Mouse (Mus musculus) liver, embryonic 14.5 days (tissue): ENCODE measurements around the gene Nptn. TPM values are rescaled to one million over a fixed set of nuclear protein-coding genes. Genes with fewer than 3 reads are reported as not detected.
"Not testable (repeated sequence)": the region's sequence is repeated elsewhere in the genome, so short reads cannot be mapped to it uniquely, and the experiment has no call there.

Source experiments
- ATAC-seq: fragments of 200-750 bp; cut with Nextera tagmentation; 2 replicates; pipeline ENCODE4 v1.8.0; 2017; ENCODE audit warnings: moderate number of reproducible peaks, mild to moderate bottlenecking, moderate library complexity; ENCODE audit not compliant: insufficient read depth
- DNase-seq, 3 experiments: peaks; one replicate each; pipeline ENCODE4 v3.0.0-alpha.2; 2012 to 2013; ENCODE audit warnings: low read depth in 3 of 3, low spot score in 3 of 3
- H3K27ac ChIP-seq: fragments of 300-500 bp; sonication (generic); 2 replicates; pipeline ENCODE4 v1.5.1; 2014; ENCODE audit warnings: moderate library complexity, mild to moderate bottlenecking, control low read depth, inconsistent platforms
- H3K27me3 ChIP-seq: fragments of 300-500 bp; sonication (generic); 2 replicates; pipeline ENCODE4 v1.6.1; 2014; ENCODE audit warnings: mild to moderate bottlenecking, low read length, moderate library complexity; ENCODE audit not compliant: control insufficient read depth, insufficient read depth
- H3K36me3 ChIP-seq: fragments of 300-500 bp; sonication (generic); replicated peaks from 2 replicates; pipeline ENCODE4 v1.6.1; 2014; ENCODE audit warnings: low read depth; ENCODE audit not compliant: control insufficient read depth, insufficient read depth
- H3K4me1 ChIP-seq, 2 experiments: fragments of 200-500 bp in 1 of 2; fragments of 300-500 bp in 1 of 2; sonication (generic) in 1 of 2; replicated peaks; 2 replicates each; pipeline ENCODE4 v1.6.1; 2012 to 2014; ENCODE audit warnings: antibody characterized with exemption in 1 of 2, inconsistent platforms in 1 of 2, low read length in 1 of 2; ENCODE audit not compliant: control insufficient read depth in 2 of 2, insufficient read depth in 2 of 2
- H3K4me2 ChIP-seq: fragments of 300-500 bp; sonication (generic); 2 replicates; pipeline ENCODE4 v1.6.1; 2014; ENCODE audit warnings: low read depth, mild to moderate bottlenecking, control low read depth, moderate library complexity
- H3K4me3 ChIP-seq, 2 experiments: fragments of 200-500 bp in 1 of 2; fragments of 300-500 bp in 1 of 2; sonication (generic) in 1 of 2; 2 replicates each; pipeline ENCODE4 v1.5.1; 2012 to 2014; ENCODE audit warnings: low read depth in 2 of 2, low read length in 2 of 2, mild to moderate bottlenecking in 2 of 2, control low read depth in 1 of 2, inconsistent platforms in 1 of 2, moderate library complexity in 1 of 2; ENCODE audit not compliant: insufficient read depth in 1 of 2
- H3K9ac ChIP-seq: fragments of 300-500 bp; sonication (generic); replicated peaks from 2 replicates; pipeline ENCODE4 v1.6.1; 2014; ENCODE audit warnings: mild to moderate bottlenecking, control low read depth, moderate library complexity
- H3K9me3 ChIP-seq: fragments of 300-500 bp; sonication (generic); 2 replicates; pipeline ENCODE4 v1.6.1; 2016; ENCODE audit warnings: low read length, mixed read lengths; ENCODE audit not compliant: control insufficient read depth
- CTCF ChIP-seq: IDR thresholded peaks from 2 replicates; pipeline ENCODE4 v1.5.1; 2016; ENCODE audit warnings: antibody characterized with exemption, low read depth, control low read depth
- EP300 ChIP-seq: IDR thresholded peaks from 2 replicates; pipeline ENCODE4 v1.6.1; 2016; ENCODE audit warnings: antibody characterized with exemption, low read depth
- WGBS: fragments of 180-500 bp; shearing (Covaris S2); extraction: QIAGEN DNeasy Blood & Tissue Kit; methylation state at CpG from one replicate; pipeline ENCODE4 v1.1.7; 2014; ENCODE audit not compliant: insufficient replicate concordance; 5-methylcytosine and 5-hydroxymethylcytosine counted together
- polyA plus RNA-seq, 2 experiments: library from polyadenylated mRNA; depleted of rRNA in 1 of 2; stranded (reverse) in 1 of 2; unstranded in 1 of 2; fragments of >200 nt; fragmentation: Nextera tagmentation in 1 of 2; extraction: Ambion mirVana in 1 of 2; gene quantifications; 2 replicates each; pipeline versions ENCODE4 v1.2.1 to v1.2.3; 2012 to 2014

The Nptn gene
- polyA plus RNA-seq, 2 experiments = 107 to 145 TPM

DNA sequence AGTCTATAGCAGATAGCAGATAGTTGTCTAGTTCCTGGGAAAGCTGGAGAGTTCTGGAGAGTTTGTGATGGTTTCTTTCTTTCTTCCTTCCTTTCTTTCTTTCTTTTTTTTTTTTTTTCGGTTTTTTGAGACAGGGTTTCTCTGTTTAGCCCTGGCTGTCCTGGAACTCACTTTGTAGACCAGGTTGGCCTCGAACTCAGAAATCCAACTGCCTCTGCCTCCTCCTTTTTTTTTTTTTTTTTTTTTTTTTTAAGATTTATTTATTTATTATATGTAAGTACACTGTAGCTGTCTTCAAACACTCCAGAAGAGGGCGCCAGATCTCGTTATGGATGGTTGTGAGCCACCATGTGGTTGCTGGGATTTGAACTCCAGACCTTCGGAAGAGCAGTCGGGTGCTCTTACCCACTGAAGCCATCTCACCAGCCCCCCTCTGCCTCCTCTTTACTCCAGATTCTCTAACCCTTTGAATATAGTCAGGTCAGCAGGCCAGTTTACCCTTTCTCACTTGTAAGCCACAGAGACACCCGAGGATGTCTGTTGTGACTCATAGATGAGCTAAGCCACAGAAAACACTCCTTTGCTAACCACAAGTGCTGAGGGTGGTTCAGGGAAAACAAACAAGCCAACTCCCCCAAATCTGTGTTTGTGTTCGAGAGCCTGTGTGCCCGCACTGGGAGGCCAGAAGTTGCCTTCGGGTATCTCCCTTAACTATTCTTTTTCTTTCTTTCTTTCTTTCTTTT lies 1.4 kb upstream of the Nptn start:
- H3K4me2 ChIP-seq, H3K36me3 ChIP-seq, H3K27me3 ChIP-seq, H3K27ac ChIP-seq, H3K9me3 ChIP-seq, H3K9ac ChIP-seq, DNase-seq, H3K4me3 ChIP-seq, ATAC-seq: not testable (repeated sequence)
- peak; percentile 43 for TF ChIP-seq CTCF
- H3K4me1 ChIP-seq = peaks cover 13 to 14% of the 10 kb centered on the region in 2 experiments
- WGBS = 60% methylated on average over 10 of the region's 10 CpGs

DNA sequence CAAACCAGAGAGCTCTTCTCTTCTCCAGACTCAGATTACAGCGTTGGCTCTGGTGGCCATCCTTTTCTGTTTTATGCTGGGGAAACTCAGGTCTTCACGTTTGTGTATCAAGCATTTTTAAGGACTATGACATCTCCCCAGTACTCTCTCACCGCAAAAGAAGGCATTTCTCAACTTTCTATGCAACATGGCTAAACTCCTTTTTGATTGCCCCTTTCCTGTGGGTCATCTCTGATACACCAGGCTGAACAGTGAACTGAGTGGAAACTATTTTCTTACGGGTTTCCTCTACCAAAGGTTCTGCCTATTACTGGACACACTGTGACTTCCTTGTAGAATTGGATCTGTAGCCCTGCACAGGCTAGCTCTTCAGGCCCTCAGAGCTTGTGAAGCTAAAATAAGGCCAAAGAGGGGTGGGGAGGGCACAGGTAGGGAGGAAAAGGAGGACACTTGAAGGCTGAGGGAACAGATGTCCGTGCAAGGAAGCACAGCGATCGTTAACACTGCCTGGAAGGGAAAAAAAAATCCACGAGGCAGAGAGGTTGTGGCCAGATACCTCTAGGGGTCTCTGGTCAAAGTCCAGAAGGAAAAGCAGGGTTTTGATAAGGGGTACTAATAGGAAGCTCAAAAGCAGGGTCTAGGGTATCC lies 633 bp upstream of the Nptn start:
- no peaks in the 10 kb centered on the region for H3K27me3 ChIP-seq
- 26% methylated on average over 8 of the region's 8 CpGs for WGBS
- peak overlapping the region; percentile 92 for H3K4me2 ChIP-seq
- H3K4me3 ChIP-seq = peak overlapping the region; percentile 48 to 50
- H3K27ac ChIP-seq = peak overlapping the region; percentile 75
- peak in 1 of 3 experiments; percentile 12 for DNase-seq
- TF ChIP-seq CTCF (no peak), EP300 (no peak)
- no peaks in the 10 kb centered on the region for H3K9me3 ChIP-seq
- peak overlapping the region; percentile 73 for H3K9ac ChIP-seq
- no peak; the same call in 1 of the 2 replicates for ATAC-seq
- H3K36me3 ChIP-seq = no peaks in the 10 kb centered on the region; the same call in 1 of the 2 replicates
- H3K4me1 ChIP-seq = peaks cover 13 to 14% of the 10 kb centered on the region in 2 experiments

DNA sequence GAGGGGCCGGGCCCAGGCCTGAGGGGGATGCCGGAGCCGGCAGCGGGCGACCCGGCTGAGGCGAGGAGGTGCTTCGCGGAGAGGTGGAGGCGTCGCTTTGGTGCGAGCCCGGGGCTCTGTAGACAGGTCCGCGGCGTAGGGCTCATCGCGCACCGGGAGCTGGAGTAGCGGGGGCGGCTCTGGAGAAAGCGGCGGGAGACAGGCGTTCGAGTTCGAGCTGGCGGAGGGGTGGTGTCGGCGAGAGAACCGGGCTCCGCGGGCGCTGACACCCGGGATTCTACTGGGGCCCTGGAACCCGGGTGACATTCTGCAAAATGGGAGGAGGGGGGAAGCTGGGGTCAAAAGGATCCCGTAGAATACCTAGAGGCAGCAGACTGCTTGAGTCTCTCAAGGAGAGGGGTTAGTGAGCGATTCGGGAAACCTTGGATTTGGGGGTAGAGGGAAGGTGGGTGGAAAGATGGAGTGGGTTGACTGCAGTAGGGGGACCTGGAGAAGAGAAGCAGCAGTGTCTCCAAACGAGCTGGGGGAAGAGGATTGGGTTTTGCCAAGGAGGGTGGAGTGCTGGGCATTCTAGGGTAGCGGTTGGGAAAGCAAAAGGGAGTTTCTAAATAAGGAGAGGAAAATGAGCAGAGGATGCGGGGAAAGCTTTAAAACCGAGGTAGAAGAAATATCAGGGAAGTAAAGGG lies 684 bp downstream of the Nptn start:
- ATAC-seq = peak; percentile 56
- peaks cover 13 to 14% of the 10 kb centered on the region in 2 experiments for H3K4me1 ChIP-seq
- peak overlapping the region; percentile 100 for H3K9ac ChIP-seq
- no peak for TF ChIP-seq EP300
- TF ChIP-seq CTCF = no peak
- peak overlapping the region; percentile 90 to 97 for H3K4me3 ChIP-seq
- peak overlapping the region; percentile 89 for H3K27ac ChIP-seq
- no peaks in the 10 kb centered on the region for H3K27me3 ChIP-seq
- DNase-seq = peak in 1 of 3 experiments; percentile 26
- no peaks in the 10 kb centered on the region for H3K9me3 ChIP-seq
- WGBS = under 1% methylated on average over 42 of the region's 42 CpGs
- peaks cover 2% of the 10 kb centered on the region for H3K36me3 ChIP-seq
- H3K4me2 ChIP-seq = peak overlapping the region; percentile 83

DNA sequence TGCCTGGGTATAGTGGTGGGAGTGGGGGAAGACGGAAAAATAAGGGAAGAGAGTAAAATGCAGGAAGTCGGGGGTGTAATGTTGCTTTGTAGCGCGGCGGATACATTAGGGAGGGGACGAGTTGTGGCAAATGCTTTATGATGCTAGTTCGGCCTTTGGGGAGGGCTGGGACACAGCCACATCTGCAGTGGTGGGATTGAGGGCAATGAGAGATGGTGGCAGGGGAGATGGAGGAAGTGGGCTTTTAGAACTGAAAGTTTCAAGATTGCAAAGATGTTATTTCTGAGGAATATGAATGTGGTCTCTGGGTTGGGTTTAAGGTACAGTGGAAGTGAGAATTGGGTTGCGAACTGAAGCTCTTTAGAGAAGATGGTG lies 1.2 kb downstream of the Nptn start:
- Histone ChIP-seq H3K9me3 (no peaks in the 10 kb centered on the region), H3K4me2 (peak overlapping the region; percentile 83), H3K27me3 (no peaks in the 10 kb centered on the region), H3K36me3 (peaks cover 5% of the 10 kb centered on the region), H3K4me1 (peaks cover 13 to 14% of the 10 kb centered on the region in 2 experiments), H3K27ac (peak overlapping the region; percentile 89), H3K4me3 (peak overlapping the region; percentile 90 to 97), H3K9ac (peak overlapping the region; percentile 100)
- no peak for TF ChIP-seq CTCF
- TF ChIP-seq EP300 = no peak
- WGBS = under 1% methylated on average over 8 of the region's 8 CpGs
- ATAC-seq = no peak
- DNase-seq = peak in 1 of 3 experiments; percentile 17

DNA sequence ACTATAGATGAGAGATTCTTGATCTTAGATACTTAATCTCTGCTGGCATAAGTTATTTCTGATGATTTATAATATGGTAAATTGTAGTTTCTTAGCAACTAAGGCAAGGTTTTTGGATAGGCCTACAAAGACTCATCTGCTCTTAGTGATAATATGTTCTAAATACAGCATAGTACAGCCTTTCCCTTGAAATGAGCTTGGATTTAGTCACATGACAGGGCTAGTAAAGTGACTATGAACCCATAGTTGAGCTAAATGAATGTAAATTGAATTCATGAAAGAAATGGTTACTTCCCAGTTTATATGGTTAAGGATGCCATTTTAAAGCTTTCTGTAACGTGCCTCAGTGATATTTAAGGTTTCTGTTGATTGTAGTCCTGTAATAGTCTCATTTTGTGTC lies 2.3 kb downstream of the Nptn start:
- WGBS = 81% methylated on average over 1 of the region's 1 CpGs
- Histone ChIP-seq H3K4me3 (peak overlapping the region in 1 of 2 experiments; percentile 90; a peak in 2 of 4 replicates), H3K9me3 (no peaks in the 10 kb centered on the region), H3K4me2 (peak overlapping the region; percentile 83), H3K27me3 (no peaks in the 10 kb centered on the region), H3K4me1 (peaks cover 13 to 17% of the 10 kb centered on the region in 2 experiments), H3K36me3 (peaks cover 5% of the 10 kb centered on the region), H3K9ac (no peak overlapping the region), H3K27ac (no peak overlapping the region)
- ATAC-seq (no peak), DNase-seq (no peak)
- TF ChIP-seq CTCF = no peak
